Mouse (Mus musculus) G1E (cell line): ENCODE results near the gene Tmem220. TPM values are rescaled to one million over a fixed set of nuclear protein-coding genes. Genes with fewer than 3 reads are reported as not detected.

Experiments
- ATAC-seq: 2 replicates; pipeline ENCODE4 v1.8.0; 2016; ENCODE audit warnings: mild to moderate bottlenecking; ENCODE audit not compliant: insufficient number of reproducible peaks, poor library complexity, low FRiP score, severe bottlenecking; ENCODE audit errors: extremely low read depth
- DNase-seq: peaks from one replicate; pipeline ENCODE4 v3.0.0; 2012; ENCODE audit warnings: low spot score
- H3K27me3 ChIP-seq: 2 replicates; pipeline ENCODE4 v1.6.1; 2012; ENCODE audit warnings: mild to moderate bottlenecking, low read length, inconsistent platforms; ENCODE audit not compliant: insufficient read depth
- H3K36me3 ChIP-seq: replicated peaks from 2 replicates; pipeline ENCODE3; 2012; ENCODE audit warnings: mild to moderate bottlenecking, inconsistent platforms
- H3K4me1 ChIP-seq: 2 replicates; pipeline ENCODE4 v1.6.1; 2012; ENCODE audit warnings: low read depth, low read length, inconsistent platforms, mixed read lengths; ENCODE audit not compliant: insufficient read depth
- H3K4me3 ChIP-seq: 2 replicates; pipeline ENCODE4 v1.5.1; 2012; ENCODE audit warnings: low read depth, mild to moderate bottlenecking, inconsistent platforms, low read length, moderate library complexity, mixed read lengths
- H3K9me3 ChIP-seq: replicated peaks from 2 replicates; pipeline ENCODE4 v1.6.1; 2012; ENCODE audit warnings: inconsistent platforms
- CTCF ChIP-seq: IDR thresholded peaks from 2 replicates; pipeline ENCODE4 v1.5.1; 2012; ENCODE audit warnings: low read depth, low read length, inconsistent platforms, mixed read lengths
- GATA1 ChIP-seq: IDR thresholded peaks from 2 replicates; pipeline ENCODE4 v1.6.1; 2012; ENCODE audit warnings: borderline replicate concordance, low read length, inconsistent platforms, mixed read lengths
- GATA2 ChIP-seq: IDR thresholded peaks from 2 replicates; pipeline ENCODE4 v1.6.1; 2012; ENCODE audit warnings: low read depth, low read length, inconsistent platforms, borderline replicate concordance
- POLR2AphosphoS5 ChIP-seq: IDR thresholded peaks from 2 replicates; pipeline ENCODE4 v1.6.1; 2012; ENCODE audit warnings: low read depth, low read length, inconsistent platforms; ENCODE audit not compliant: insufficient replicate concordance
- TAL1 ChIP-seq: conservative IDR thresholded peaks from 2 replicates; pipeline ENCODE4 v1.6.1; 2012; ENCODE audit warnings: low read depth, low read length, inconsistent platforms, mixed read lengths
- polyA plus RNA-seq: library from polyadenylated mRNA; stranded (reverse); fragments of >175 nt; gene quantifications from 2 replicates; pipeline ENCODE4 v1.2.3, GENCODE M21; 2012
- total RNA-seq, 2 experiments: library from RNA; stranded (forward) in 1 of 2; stranded (reverse) in 1 of 2; fragments of 200-1000 nt in 1 of 2; fragments of >200 nt in 1 of 2; fragmentation: Nextera tagmentation in 1 of 2; gene quantifications; 2 replicates each; pipeline ENCODE4 v1.2.3; 2014 to 2017

Gene Tmem220
- total and polyA plus RNA-seq, 3 experiments: 0.11 to 6.4 (median 2.5) TPM

- DNase-seq (no peak), ATAC-seq (no peak)
- no peak for TF ChIP-seq GATA1
- no peak overlapping the region for H3K4me3 ChIP-seq
- peaks cover 8% of the 10 kb centered on the region for H3K4me1 ChIP-seq
- H3K36me3 ChIP-seq: peaks cover 55% of the 10 kb centered on the region
- H3K27me3 ChIP-seq: no peaks in the 10 kb centered on the region
- no peaks in the 10 kb centered on the region for H3K9me3 ChIP-seq
These were observed 23.5 kb downstream of the Tmem220 start for GRCm38 (mm10) chr11:67048496-67048895.

- Histone ChIP-seq H3K4me1 (peaks cover 14% of the 10 kb centered on the region), H3K27me3 (no peaks in the 10 kb centered on the region), H3K9me3 (no peaks in the 10 kb centered on the region), H3K36me3 (peaks cover 57% of the 10 kb centered on the region), H3K4me3 (no peak overlapping the region)
- ATAC-seq: no peak
- TF ChIP-seq GATA1 (no peak), GATA2 (no peak), TAL1 (no peak), CTCF (no peak), POLR2AphosphoS5 (no peak)
- DNase-seq: no peak
These were observed 24.3 kb downstream of the Tmem220 start for GRCm38 (mm10) chr11:67049256-67049655.

- no peaks in the 10 kb centered on the region for H3K27me3 ChIP-seq
- H3K36me3 ChIP-seq: peaks cover 59% of the 10 kb centered on the region
- H3K4me3 ChIP-seq: peak overlapping the region; percentile 92
- H3K9me3 ChIP-seq: no peaks in the 10 kb centered on the region
- H3K4me1 ChIP-seq: peaks cover 13% of the 10 kb centered on the region
- TF ChIP-seq GATA2: no peak
- TF ChIP-seq GATA1: no peak
- no peak for TF ChIP-seq TAL1
- no peak for TF ChIP-seq POLR2AphosphoS5
- TF ChIP-seq CTCF: no peak
- DNase-seq: peak; percentile 14
- ATAC-seq: no peak
These were observed 26.8 kb downstream of the Tmem220 start for GRCm38 (mm10) chr11:67051676-67052320.

- no peaks in the 10 kb centered on the region for H3K27me3 ChIP-seq
- H3K36me3 ChIP-seq: peaks cover 62% of the 10 kb centered on the region
- H3K9me3 ChIP-seq: no peaks in the 10 kb centered on the region
- ATAC-seq (peak; percentile 97), DNase-seq (peak; percentile 89)
- peak within 1 kb of the TSS; percentile 92 for H3K4me3 ChIP-seq
- peaks cover 13% of the 10 kb centered on the region for H3K4me1 ChIP-seq
- TF ChIP-seq TAL1: no peak
- TF ChIP-seq POLR2AphosphoS5: no peak
- TF ChIP-seq GATA1: no peak
These were observed 27.5 kb downstream of the Tmem220 start, which contains the start of the genes Adprm and Sco1 for GRCm38 (mm10) chr11:67052321-67052952. Gene Adprm (minus strand): TSS chr11:67052594. Gene Sco1 (plus strand): TSS chr11:67052670.

- H3K4me3 ChIP-seq: no peak overlapping the region
- no peaks in the 10 kb centered on the region for H3K27me3 ChIP-seq
- no peak for TF ChIP-seq CTCF
- no peak for TF ChIP-seq POLR2AphosphoS5
- no peak for TF ChIP-seq GATA1
- no peaks in the 10 kb centered on the region for H3K9me3 ChIP-seq
- DNase-seq: no peak
- H3K36me3 ChIP-seq: peaks cover 70% of the 10 kb centered on the region
- peaks cover 13% of the 10 kb centered on the region for H3K4me1 ChIP-seq
- no peak for ATAC-seq
These were observed 29.9 kb downstream of the Tmem220 start for GRCm38 (mm10) chr11:67054754-67055365.

- H3K4me3 ChIP-seq: no peak overlapping the region
- no peak for TF ChIP-seq GATA1
- no peak for TF ChIP-seq POLR2AphosphoS5
- TF ChIP-seq CTCF: no peak
- TF ChIP-seq TAL1: no peak
- no peak for TF ChIP-seq GATA2
- peaks cover 93% of the 10 kb centered on the region for H3K36me3 ChIP-seq
- no peak for DNase-seq
- H3K27me3 ChIP-seq: no peaks in the 10 kb centered on the region
- H3K9me3 ChIP-seq: no peaks in the 10 kb centered on the region
- no peak for ATAC-seq
- H3K4me1 ChIP-seq: no peaks in the 10 kb centered on the region
These were observed 36.4 kb downstream of the Tmem220 start for GRCm38 (mm10) chr11:67061311-67061710.
